Mouse (Mus musculus) A20 (cell line): Measurements from ENCODE around the gene Mtfmt.

ENCODE experiments used
- DNase-seq: peaks from one replicate; pipeline ENCODE4 v3.0.0-alpha.2; 2011; ENCODE audit warnings: low read depth, low spot score

The Mtfmt gene

GRCm38 (mm10) chr9:65435671-65436301 is at the start of gene Mtfmt:
Gene Mtfmt (plus strand): TSS chr9:65435782.
- peak; percentile 97 for DNase-seq

- no peak for DNase-seq
Measured at GRCm38 (mm10) chr9:65386373-65387140, 49.0 kb upstream of the Mtfmt start.

GRCm38 (mm10) chr9:65390752-65391612 is 44.6 kb upstream of the Mtfmt start:
- DNase-seq: no peak

GRCm38 (mm10) chr9:65391613-65391964 is 44.0 kb upstream of the Mtfmt start, which contains the start of gene Kbtbd13:
Gene Kbtbd13 (minus strand): TSS chr9:65391652.
- no peak for DNase-seq

- DNase-seq: peak; percentile 62
Measured at GRCm38 (mm10) chr9:65392638-65393364, 42.8 kb upstream of the Mtfmt start.

GRCm38 (mm10) chr9:65393606-65394005 is 42.0 kb upstream of the Mtfmt start:
- no peak for DNase-seq

- DNase-seq: no peak
Measured at GRCm38 (mm10) chr9:65394360-65394759, 41.2 kb upstream of the Mtfmt start.

GRCm38 (mm10) chr9:65398279-65398678 is 37.3 kb upstream of the Mtfmt start, which contains the start of gene Rasl12:
Gene Rasl12 (plus strand): TSS chr9:65398506.
- no peak for DNase-seq

- no peak for DNase-seq
Measured at GRCm38 (mm10) chr9:65399934-65400333, 35.6 kb upstream of the Mtfmt start.

- no peak for DNase-seq
Measured at GRCm38 (mm10) chr9:65404331-65405183, 31.0 kb upstream of the Mtfmt start.

- DNase-seq: no peak
Measured at GRCm38 (mm10) chr9:65405184-65405449, 30.5 kb upstream of the Mtfmt start.

- DNase-seq: no peak
Measured at GRCm38 (mm10) chr9:65407327-65407726, 28.3 kb upstream of the Mtfmt start.

- no peak for DNase-seq
Measured at GRCm38 (mm10) chr9:65407861-65408260, 27.7 kb upstream of the Mtfmt start.

GRCm38 (mm10) chr9:65408871-65409295 is 26.7 kb upstream of the Mtfmt start:
- no peak for DNase-seq

GRCm38 (mm10) chr9:65410378-65410777 is 25.2 kb upstream of the Mtfmt start:
- no peak for DNase-seq

GRCm38 (mm10) chr9:65411326-65411725 is 24.3 kb upstream of the Mtfmt start:
- no peak for DNase-seq

- no peak for DNase-seq
Measured at GRCm38 (mm10) chr9:65417738-65418137, 17.8 kb upstream of the Mtfmt start.

GRCm38 (mm10) chr9:65419633-65420032 is 15.9 kb upstream of the Mtfmt start:
- DNase-seq: peak; percentile 27

- DNase-seq: no peak
Measured at GRCm38 (mm10) chr9:65422760-65423501, 12.7 kb upstream of the Mtfmt start, which contains the start of gene Slc51b. Gene Slc51b (minus strand): TSS chr9:65422955.

GRCm38 (mm10) chr9:65424393-65424792 is 11.2 kb upstream of the Mtfmt start:
- DNase-seq: peak; percentile 36
